Mouse (Mus musculus): ENCODE results near the gene Bche.

- TF ChIP-seq CTCF (IDR thresholded peaks at IDR 0.05; ENCODE audit: extremely low read depth, insufficient read length, insufficient replicate concordance, low read depth, low read length) (no peak), POLR2A (IDR thresholded peaks at IDR 0.05; ENCODE audit: low read depth, low read length) (no peak)
Measured at GRCm38 (mm10) chr3:73724869-73725268, 16.7 kb upstream of the Bche start.
